Mouse (Mus musculus) layer of hippocampus, adult 9-10 months (tissue): ENCODE measurements around the gene Elovl3.
"Not testable (repeated sequence)": the region's sequence is repeated elsewhere in the genome, so short reads cannot be mapped to it uniquely, and the experiment has no call there.

ENCODE experiments used
- DNase-seq: peaks from one replicate; pipeline ENCODE4 v3.0.0; 2022; ENCODE audit warnings: low spot score

Elovl3 gene

DNA sequence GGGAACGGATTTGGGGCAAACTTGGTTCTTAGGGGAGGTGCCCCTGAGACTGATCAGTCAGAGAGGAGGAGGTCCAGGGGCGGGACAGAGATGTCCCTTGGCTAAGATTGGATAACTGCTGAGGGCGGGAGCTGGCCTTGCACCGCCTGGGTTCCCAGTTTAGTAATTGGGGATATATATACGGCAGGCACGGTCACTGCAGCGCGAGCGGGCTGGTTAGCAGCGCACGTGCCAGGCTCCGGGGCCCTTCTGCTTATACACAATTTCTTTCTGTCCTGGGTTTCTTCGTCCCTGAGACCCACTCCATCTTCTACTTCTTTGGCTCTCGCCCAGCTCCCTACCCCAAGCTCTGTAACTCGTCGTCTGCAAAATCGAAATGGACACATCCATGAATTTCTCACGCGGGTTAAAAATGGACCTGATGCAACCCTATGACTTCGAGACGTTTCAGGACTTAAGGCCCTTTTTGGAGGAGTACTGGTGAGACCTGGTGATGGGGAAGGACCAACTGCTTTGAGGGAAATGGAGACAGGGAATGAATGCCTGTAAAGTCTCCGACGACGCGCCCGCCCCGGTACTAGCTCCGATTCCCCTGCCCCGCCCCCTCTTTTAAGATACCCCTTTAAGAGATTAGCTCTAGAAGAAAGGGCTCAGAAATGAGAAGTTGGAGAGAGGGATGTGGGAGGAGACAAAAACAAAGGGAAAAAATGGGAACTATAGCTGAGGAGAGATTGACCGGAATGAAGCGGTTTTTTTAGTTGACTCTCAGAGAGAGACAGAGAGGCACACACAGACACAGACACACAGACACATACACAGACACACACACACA lies at the start of gene Elovl3:
TSS of gene Elovl3 (plus strand) at position 204 of the 832 bp plus-strand sequence.
- DNase-seq = no peak

DNA sequence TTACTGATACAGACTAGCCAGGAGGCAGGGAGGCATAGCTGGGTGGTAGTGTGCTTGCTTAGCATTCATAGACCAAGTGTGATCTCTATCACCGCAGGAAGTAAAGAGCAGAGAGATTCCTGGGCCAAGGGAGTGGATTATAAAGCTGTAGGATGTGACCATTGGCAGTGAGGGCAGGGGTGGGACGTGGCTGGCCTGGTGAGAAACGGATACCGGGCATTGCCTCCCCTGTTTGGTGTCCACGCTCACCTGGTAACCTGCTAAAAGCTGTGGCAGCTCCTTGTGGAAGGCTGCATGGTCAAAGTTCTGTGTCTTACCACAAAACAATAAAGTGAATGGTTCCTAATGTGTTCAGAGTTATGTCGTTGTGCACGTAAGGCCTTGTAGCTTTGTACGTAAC lies 46.5 kb upstream of the Elovl3 start:
- no peak for DNase-seq

DNA sequence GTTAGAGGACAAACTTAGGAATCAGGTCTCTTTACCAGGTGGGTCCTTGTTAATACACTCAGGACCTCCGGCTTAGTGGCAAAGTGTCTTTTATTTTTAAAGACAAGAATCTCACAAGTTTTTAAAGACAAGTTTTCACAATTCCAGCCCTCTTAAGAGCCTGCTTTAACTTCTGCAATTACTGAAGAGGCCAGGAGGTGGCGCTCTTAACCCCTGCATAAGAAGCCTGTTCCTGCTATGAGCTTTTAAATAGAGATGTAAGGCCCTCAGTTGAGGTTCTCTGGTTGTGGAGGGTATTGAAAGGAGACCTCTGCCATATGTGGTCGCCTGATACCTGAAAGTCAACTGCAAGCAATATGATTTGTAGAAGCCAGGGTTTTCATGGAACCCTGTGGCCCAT lies 45.4 kb upstream of the Elovl3 start:
- peak; percentile 42 for DNase-seq

DNA sequence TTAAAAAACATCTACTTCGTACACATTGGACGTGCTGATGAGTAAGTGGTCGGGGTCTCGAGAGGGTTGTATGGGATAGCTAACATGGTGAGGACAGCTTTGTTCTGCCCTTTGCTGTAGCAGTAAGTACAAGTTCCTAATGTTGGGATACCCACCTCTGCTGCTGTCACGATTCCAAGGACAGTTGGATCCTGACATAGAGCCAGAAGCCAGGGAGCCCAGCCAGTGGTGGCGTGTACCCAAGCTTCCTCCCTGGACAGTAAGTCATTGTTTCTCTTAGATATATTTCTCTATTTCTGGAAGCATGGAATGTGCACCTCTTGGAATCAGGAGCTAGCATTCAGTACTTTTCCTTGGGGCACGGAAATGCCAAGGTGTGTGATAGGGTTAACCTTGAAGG lies 43.8 kb upstream of the Elovl3 start:
- DNase-seq = no peak

DNA sequence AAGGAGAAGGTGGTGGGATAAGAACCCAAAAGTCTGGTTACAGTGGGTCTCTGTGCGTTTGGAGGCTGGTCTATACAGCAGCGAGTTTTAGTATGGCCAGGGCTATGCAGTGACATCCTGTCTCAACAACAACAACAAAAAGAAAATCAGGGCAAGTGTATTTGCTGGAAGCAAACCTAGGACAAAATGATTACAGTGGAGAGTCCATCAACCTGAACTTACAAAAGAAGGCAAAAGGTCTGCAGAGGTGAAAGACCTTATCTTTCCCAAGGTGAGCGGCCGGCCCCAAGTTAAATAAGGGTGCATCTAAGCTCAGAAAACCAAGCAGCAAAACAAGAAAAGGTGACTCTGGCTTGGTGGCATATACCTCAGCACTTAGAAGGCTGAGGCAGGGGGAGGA lies 40.1 kb upstream of the Elovl3 start:
- DNase-seq = no peak

DNA sequence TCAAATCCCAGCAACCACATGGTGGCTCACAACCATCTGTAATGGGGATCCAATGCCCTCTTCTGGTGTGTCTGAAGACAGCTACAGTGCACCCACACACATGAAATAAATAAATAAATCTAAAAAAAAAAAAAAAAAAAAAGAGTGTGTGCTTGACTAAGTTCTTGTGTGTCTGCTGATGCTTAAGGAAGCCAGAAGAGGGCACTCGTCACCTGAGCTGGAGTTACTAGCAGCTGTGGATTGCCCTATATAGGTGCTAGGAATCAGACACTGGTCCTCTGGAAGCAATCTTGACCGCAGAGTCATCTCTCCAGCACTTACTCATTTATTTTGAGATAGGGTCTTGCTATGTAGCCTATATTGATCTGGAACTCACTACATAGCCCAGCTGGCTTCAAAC lies 37.6 kb upstream of the Elovl3 start:
- no peak for DNase-seq

DNA sequence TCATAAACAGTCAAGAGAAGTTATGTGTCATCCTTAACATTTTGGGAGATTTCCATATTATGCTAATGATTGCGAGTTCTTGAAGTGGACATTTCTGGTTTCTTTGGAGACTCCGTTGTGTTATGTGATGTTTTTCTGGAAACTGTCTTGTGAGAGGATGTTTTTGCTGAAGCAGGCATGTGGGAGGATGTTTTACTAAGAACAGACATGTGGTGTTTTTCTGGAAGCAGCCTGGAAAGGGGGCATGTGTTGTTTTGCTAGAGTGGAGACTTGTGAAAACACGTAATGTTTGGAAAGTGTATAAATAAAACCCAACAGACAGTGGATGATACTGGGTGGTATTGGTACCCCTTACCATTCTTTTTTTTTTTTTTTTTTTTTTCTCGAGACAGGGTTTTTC lies 36.4 kb upstream of the Elovl3 start:
- DNase-seq = no peak

DNA sequence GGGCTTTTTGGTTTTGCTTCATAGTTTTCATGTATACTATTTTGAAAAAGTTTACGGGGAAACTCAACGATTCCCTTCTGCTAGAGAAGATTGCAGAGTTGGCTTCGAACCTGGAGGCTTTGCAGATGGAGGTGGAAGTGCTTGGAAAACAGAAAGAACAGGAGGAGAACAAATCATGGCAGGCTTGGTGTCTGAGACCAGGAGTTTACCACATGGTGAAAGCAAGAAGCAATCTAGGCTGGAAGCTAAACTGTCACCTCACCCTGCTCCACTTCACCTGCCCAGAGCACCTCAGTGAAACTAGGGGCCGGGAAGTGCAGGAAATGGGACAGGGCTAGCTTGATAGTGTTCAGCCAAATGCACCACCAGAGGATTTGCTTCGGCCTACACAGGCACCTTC lies 35.3 kb upstream of the Elovl3 start:
- DNase-seq = no peak

DNA sequence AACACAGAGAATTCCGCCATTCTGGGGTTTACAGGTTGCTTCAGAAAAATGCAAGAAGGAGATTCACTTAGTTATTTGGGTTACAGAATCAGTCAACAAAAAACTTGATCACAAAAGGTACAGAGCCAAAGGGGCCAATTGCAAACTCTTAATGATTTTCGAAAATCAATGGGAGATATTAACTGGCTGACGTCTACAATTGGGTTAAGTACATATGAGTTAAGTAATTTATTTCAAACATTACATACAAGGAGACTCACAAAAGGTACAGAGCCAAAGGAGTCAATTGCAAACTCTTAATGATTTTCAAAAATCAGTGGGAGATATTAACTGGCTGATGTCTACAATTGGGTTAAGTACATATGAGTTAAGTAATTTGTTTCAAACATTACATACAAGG lies 32.1 kb upstream of the Elovl3 start:
- no peak for DNase-seq

DNA sequence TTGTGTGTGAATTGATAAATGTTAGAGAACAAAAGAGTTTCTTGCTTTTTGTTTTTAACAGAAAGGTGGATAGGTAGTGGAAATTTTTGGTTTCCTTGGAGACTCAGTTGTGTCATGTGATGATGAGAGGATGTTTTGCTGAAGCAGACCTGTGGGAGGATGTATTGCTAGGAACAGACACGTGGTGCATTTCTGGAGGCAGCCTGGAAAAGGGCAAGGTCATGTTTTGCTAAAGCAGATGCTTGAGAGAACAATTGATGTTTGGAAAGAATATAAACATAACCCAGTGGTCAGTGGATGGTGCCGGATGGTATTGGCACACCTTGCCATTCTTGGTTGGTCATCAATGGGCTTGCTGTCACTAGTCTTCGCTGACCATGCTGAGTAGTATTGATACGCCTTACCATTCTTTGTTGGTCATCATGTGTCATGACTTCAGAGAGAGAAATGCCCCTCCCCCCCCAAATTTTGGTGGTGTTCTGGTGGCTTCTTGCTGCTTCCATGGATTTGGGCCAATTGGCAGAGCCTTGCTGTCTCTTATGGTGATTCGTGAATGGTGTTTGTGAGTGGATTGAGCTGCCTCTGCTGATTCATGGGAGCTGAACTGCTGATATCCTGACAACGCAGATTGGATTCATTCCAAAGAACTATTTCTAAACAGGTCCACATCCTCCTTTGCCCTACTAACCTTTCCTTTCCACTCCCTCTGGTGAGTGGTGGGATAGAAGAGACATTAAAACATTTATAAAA lies 28.1 kb upstream of the Elovl3 start:
- DNase-seq = no peak

DNA sequence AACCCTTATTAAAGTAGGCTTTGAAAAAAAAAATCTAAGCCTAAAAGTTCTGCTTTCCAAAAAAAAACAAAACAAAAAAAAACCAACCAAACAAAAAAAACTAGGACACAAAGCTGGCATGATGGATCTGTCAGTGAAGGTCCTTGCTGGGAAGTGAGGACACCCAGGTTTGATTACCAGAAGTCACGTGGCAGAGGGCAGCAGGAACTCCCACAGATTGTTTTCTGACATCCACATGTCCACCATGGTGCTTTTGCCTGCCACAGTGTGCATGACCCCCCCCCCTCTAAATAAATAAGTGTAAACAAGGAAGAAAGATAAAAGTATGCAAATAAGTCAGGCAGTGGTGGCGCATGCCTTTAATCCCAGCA lies 27.5 kb upstream of the Elovl3 start:
- no peak for DNase-seq

DNA sequence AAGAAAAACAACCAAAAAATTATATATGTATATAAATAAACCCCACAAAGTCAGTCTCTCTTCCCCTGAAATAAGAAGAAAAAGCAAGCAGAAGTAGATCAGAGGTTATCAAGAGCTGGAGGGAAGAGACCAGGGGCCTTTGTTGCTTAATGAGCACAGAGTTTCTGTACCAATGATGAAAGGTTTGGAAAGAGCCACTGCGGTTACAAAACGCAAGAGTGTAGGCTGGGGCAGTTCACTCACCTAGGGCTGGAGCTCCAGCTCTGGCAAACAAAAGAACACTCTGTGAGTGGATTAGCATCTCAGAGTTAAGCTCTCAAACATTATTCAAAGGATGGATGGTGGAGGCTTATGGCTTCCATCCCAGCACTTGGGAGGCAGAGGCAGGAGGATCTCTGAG lies 21.5 kb upstream of the Elovl3 start:
- no peak for DNase-seq

DNA sequence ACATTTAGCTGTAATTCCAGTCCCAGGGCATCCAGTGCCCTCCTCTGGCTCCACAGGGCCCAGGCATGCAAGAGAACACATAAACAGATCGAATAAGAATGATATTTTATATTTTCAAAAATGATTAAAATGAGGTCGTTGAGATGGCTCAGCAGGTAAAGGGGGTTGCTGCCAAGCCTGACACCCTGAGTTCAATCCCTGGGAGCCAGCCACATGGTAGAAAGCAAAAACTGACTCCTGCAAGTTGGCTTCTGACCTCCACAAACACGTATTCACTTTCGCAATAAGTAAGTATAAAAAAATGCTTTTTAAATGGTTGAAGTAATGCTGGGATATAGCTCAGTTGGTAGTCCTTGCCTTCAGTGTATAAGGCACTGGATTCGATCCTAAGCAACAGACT lies 20.9 kb upstream of the Elovl3 start:
- no peak for DNase-seq

DNA sequence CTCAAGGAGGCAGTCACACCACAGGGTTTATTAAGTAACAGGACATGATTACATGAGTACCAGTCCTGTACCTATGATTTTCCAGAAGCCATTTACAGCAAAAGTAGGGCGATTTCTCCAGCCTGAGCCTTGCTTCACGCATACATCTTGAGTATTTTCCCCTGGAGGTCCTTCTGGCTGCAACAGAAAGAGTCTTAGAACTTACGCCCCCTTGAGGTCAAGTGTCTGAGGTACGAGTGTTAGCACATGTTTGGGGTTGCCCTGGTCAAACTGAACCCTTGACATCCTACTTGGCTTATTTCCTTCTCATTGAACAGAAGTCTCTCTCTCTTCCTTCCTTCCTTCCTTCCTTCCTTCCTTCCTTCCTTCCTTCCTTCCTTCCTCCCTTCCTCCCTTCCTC lies 17.1 kb upstream of the Elovl3 start:
- no peak for DNase-seq

DNA sequence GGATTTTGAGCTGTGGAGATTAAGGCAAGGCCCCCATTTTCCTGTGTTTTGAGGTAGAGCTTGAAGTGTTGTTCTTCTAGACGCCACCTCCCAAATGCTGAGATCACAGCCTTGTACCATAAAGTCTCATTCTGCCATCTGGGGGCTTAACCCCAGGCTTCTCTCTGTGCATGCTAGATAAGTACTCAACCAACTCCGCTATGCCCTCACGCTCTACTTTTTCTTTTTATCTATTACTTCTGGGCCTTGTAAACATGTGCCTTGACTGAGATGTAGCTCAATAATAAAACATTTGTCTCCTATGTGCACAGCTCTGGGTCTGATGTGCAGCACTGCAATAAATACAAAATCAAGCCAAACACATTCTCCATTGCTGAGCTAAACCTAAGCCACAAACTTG lies 12.2 kb upstream of the Elovl3 start:
- DNase-seq = no peak

DNA sequence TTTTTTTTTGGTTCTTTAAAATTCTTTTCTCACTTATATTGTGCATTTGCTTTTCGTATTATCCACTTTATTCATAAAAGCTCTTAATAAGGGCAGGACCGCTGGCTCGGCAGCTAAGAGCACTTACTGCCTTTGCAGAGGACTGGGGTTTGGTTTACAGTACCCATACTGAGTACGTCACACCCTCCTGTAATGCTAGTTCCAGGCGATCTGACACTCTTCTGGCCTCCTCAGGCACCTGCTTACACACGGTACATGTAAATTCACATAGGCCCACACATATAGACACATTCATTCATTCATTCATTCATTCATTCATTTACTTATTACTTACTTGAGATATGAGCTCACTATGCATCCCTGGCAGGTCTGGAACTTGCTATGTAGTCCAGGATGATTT lies 10.8 kb upstream of the Elovl3 start:
- no peak for DNase-seq

DNA sequence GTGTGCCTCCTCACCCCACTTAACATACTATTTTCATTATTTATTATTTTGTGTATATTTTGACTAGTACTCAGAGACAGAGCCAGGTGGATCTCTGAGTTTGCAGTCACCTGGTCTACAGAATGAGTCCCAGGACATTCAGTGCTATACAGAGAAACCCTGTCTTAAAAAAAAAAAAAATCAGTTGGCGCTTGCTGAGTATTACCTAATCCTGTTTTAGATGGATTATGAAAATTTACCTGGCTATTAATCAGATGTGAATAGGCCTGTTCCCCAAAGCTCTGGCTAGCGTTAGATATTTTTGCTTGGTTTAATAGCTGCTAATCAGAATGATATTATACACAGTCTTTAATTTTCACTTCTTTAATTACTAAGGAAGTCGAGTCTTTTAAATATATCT lies 7.8 kb upstream of the Elovl3 start:
- DNase-seq = no peak

DNA sequence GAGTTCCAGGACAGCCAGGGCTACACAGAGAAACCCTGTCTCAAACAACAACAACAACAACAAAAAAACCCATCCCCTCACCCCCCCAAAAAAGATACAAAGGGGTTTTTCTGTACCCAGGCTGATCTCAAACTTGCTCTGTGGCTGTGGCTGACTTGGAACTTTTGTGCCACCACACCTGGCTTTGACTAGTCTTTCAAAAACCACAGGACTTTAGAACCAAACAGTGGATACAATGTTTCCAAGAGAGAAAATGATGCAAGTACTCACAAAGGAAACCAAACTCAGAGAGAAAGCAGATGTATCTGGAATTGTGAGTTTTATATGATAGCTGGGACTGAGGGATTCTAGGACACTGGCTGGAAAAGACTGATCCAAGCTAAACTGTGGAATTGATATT lies 7.0 kb upstream of the Elovl3 start:
- no peak for DNase-seq

DNA sequence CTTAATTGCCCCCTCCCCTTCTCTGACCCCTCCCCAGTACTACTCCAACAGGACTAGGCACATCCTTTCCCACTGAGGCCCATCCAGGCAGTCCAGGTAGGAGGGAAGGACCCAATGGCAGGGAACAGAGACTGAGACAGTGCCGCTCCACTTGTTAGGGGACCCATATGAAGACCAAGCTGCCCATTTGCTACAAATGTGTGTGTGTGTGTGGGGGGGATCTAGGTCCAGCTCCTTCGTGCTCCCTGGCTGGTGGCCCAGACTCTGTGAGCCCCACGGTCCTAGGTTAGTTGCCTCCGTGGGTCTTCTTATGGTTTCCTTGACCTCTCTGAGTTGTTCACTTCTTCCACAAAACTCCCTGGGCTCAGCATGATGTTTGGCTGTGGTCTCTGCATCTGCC lies 5.4 kb upstream of the Elovl3 start:
- no peak for DNase-seq

DNA sequence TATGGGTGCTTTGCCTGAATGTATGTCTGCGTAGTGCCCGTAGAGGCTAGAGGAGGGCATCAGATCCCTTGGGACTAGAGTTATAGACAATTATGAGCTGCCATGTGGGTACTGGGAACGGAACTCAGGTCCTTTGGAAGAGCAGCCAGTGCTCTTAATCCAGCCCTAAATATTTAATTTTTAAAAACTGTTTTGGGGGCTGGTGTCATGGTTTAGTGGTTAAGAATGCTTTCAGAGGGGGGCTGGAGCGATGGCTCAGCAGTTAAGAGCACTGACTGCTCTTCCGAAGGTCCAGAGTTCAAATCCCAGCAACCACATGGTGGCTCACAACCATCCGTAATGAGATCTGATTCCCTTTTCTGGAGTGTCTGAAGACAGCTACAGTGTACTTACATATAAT lies 2.0 kb upstream of the Elovl3 start:
- not testable (repeated sequence) for DNase-seq

DNA sequence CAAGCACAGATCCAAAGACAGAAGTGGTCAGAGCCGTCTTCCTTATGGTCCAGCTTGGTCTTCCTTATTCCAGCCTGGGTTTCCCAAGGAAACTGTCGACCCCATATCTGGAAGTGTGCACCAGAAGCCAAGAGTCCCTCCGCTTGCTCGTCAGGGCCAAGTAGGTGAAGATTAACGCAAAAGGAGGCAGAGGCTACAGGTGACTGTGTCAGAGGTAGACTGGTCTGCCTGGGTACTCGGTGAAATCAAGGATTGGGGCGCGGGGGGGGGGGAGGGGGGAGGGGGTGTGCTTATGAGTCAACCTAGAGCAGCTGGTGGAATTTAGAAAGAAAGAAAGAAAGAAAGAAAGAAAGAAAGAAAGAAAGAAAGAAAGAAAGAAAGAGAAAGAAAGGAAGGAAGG lies 414 bp upstream of the Elovl3 start:
- no peak for DNase-seq

DNA sequence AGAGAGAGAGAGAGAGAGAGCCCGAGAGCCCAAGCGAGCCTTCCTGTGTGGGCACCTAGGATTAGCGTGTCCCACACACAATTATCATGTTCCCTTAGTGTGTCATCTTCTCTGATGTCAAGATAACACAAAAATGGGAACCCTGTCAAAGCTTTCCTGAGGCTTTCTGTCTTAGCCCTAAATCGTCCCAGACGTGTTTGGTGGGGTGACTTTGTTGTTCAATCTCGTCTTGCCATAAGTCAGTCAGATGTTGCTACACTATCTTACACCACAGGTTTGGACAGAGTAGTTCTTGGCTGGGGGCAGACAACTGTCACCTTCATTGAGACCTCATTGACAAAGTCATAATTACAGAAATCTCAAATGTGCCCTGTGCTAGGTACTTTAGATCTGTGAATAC lies 880 bp downstream of the Elovl3 start:
- DNase-seq = no peak

DNA sequence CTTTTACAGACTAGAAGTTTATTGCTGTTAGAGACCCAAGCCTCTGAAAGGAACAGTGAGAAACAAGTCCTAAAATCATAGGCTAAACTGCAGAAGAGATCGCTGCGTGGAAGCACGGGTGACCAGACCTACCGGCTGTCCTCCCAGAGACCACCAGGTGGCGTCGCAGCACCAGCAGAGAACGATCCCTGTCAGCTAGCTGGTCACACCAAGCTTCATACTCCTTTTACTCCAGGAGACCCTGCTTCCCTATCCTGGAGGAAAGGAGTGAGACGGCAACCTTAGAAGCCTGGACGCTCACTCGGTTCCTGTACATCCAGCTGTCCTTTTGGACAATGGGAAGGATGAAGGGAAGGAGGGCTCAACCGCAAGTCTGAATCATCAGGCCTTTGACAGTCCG lies 3.6 kb downstream of the Elovl3 start:
- DNase-seq = peak; percentile 79
